Mouse (Mus musculus) liver (tissue): ENCODE data around the gene Mapk8.
A peak's percentile ranks its signal among the peaks of the same experiment; 100 is the strongest.
"Not testable (repeated sequence)": the region's sequence is repeated elsewhere in the genome, so short reads cannot be mapped to it uniquely, and the experiment has no call there.

ENCODE experiments used
- DNase-seq: peaks from one replicate; pipeline ENCODE4 v3.0.0-alpha.2; 2020; ENCODE audit warnings: mixed read lengths

Mapk8 gene

GRCm38 (mm10) chr14:33447027-33447569, at the start of gene Mapk8:
Gene Mapk8, minus strand, starts transcription at chr14:33447158.
- DNase-seq: peak; percentile 98

- no peak for DNase-seq
Measured at GRCm38 (mm10) chr14:33495226-33495625, 48.3 kb upstream of the Mapk8 start.

- DNase-seq: no peak
Measured at GRCm38 (mm10) chr14:33487805-33488550, 41.0 kb upstream of the Mapk8 start.

- no peak for DNase-seq
Measured at GRCm38 (mm10) chr14:33481991-33482390, 35.0 kb upstream of the Mapk8 start.

GRCm38 (mm10) chr14:33476094-33476760, 29.3 kb upstream of the Mapk8 start:
- DNase-seq: no peak

- DNase-seq: no peak
Measured at GRCm38 (mm10) chr14:33474461-33474860, 27.5 kb upstream of the Mapk8 start.

- DNase-seq: no peak
Measured at GRCm38 (mm10) chr14:33471331-33471730, 24.4 kb upstream of the Mapk8 start, which contains the start of gene Frmpd2. Gene Frmpd2, plus strand, starts transcription at chr14:33471696.

GRCm38 (mm10) chr14:33467766-33468165, 20.8 kb upstream of the Mapk8 start:
- DNase-seq: no peak

GRCm38 (mm10) chr14:33463658-33464057, 16.7 kb upstream of the Mapk8 start:
- no peak for DNase-seq

GRCm38 (mm10) chr14:33450331-33450730, 3.4 kb upstream of the Mapk8 start:
- DNase-seq: no peak

GRCm38 (mm10) chr14:33449296-33449840, 2.4 kb upstream of the Mapk8 start:
- no peak for DNase-seq

GRCm38 (mm10) chr14:33448276-33448675, 1.3 kb upstream of the Mapk8 start:
- no peak for DNase-seq

GRCm38 (mm10) chr14:33446561-33447023, 366 bp downstream of the Mapk8 start:
- DNase-seq: no peak

- DNase-seq: no peak
Measured at GRCm38 (mm10) chr14:33445962-33446361, 996 bp downstream of the Mapk8 start.

- DNase-seq: no peak
Measured at GRCm38 (mm10) chr14:33443780-33444179, 3.2 kb downstream of the Mapk8 start.

- not testable (repeated sequence) for DNase-seq
Measured at GRCm38 (mm10) chr14:33432485-33432884, 14.5 kb downstream of the Mapk8 start.

- no peak for DNase-seq
Measured at GRCm38 (mm10) chr14:33424124-33424523, 22.8 kb downstream of the Mapk8 start.

GRCm38 (mm10) chr14:33423003-33423402, 24.0 kb downstream of the Mapk8 start:
- no peak for DNase-seq

GRCm38 (mm10) chr14:33418311-33418909, 28.5 kb downstream of the Mapk8 start:
- no peak for DNase-seq

GRCm38 (mm10) chr14:33415746-33416145, 31.2 kb downstream of the Mapk8 start:
- DNase-seq: no peak

GRCm38 (mm10) chr14:33402331-33402730, 44.6 kb downstream of the Mapk8 start:
- peak; percentile 10 for DNase-seq

- no peak for DNase-seq
Measured at GRCm38 (mm10) chr14:33400019-33400418, 46.9 kb downstream of the Mapk8 start.
